Mouse (Mus musculus) retina, postnatal 7 days (tissue): ENCODE results near the gene Rassf3.

ENCODE experiments used
- DNase-seq: peaks from one replicate; pipeline ENCODE4 v3.0.0-alpha.2; 2012; ENCODE audit warnings: low read depth, low spot score

Rassf3 gene

DNA sequence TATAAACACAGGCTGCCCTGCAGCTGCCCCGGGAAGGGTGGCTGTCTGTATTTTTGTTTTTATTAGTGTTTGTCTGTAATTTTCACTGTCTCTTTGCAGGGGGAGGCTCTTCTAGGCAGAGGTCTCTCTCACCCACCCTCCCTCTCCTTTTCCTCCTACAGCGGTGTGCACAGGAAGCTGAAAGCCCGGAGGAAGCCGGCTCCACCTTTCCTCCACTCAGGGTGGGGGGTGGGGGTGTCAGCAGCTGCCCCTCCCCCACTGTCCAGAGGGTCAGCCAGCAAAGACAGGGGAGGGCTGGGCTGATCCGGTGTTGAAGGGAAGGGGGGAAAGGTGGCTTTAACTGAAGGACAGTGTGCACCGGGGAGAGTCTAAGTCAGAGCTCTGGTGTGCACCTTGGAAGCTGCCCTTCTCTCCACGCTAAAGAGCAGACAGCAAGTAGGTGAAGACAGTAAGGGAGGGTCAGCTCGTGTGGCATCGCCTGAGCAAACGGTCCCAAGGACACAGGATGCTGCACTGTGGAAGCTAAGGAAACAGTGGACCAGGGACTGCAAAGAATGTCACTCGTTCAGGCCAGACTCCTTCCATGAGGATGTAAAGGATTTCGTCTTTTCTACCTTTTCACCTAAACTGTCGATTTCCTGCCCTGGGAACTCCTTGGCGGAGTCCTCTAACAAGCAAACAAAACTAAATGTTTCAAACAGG, 46.0 kb downstream of the Rassf3 start:
- no peak for DNase-seq

DNA sequence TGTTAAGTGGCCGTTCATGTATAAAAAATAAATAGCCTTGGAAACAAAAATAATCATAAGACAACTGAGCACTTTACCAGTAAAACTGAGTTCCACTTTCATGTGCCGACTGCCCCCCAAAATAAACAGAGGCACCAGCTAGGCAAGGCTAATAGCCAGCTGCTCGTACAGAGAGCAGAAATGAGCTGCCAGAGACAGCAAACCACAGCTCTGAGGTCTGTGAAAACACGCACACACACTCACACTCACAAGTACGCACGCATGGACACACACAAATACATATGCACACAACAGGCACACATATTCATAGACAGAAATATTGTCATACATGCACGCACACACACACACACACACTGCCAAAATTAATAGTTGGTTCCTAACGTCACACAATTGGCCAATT, 46.6 kb downstream of the Rassf3 start:
- no peak for DNase-seq

DNA sequence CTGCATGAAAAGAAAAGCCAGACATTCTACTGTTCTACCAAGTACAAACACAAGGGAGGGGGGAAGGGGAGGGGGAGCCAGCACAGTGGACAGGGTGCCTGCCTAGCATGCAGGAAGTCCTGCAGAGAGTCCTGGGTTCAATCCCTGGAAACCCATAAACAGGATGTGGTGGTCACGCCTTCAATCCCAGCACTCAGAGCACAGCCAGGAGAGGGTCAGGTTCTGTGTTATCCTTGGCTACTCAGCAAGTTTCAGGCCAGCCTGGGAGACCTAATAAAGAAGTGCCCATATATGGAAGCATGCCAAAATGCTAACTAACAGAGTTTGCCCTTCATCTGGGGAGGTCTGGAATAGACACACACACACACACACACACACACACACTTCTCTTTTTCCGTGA, 47.1 kb downstream of the Rassf3 start:
- DNase-seq, result no peak

DNA sequence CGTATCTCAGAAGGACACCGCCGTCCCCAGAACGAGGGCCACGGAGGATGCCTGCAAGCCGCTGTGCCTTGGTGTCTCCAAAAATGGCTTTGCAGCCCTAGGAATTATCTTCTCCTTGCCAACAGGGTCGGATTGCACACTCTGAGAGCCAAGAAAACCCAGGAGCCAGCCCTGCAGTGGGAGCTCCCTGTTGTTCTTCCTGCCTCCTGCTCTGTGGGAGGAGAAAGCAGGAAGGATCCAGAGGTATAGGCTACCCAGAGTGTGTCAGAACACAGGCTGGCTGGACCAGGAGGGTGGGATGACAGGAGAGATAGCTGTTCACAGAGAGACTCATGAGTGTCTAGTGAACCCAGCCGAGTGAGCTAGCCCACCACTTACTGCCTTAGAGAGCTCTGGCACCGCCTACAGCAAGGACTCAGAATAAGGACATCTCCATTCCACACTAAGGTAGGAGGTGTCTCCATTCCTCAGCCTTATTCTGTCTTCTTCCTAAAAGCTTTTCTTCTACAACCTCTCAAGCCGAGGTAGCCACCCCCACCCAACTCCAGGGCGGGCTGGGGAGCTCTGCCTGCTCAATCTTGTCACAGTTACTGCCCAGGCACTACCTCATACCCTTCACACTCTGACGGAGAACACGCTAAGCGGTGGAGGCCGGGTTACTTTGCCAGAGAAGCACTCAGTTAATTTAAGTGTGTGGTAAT, 48.0 kb downstream of the Rassf3 start:
- no peak for DNase-seq

DNA sequence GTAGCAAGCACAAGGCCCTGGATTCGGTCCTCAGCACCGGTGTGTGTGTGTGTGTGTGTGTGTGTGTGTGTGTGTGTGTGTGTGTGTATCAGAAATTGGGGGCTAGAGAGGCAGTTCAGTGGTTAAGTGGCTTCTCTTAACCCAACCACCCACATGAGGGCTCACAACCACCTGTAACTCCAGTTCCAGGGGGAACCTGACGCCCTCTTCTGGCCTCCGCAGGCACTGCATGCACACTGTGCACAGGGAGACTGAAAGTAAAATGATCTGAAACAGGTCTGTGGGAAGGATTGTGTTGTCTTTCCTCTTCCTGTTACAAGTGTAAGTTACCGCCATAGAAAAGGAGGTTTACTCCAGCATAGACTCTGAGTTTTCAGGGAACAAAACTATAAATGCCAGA, 49.0 kb downstream of the Rassf3 start:
- DNase-seq, result no peak

DNA sequence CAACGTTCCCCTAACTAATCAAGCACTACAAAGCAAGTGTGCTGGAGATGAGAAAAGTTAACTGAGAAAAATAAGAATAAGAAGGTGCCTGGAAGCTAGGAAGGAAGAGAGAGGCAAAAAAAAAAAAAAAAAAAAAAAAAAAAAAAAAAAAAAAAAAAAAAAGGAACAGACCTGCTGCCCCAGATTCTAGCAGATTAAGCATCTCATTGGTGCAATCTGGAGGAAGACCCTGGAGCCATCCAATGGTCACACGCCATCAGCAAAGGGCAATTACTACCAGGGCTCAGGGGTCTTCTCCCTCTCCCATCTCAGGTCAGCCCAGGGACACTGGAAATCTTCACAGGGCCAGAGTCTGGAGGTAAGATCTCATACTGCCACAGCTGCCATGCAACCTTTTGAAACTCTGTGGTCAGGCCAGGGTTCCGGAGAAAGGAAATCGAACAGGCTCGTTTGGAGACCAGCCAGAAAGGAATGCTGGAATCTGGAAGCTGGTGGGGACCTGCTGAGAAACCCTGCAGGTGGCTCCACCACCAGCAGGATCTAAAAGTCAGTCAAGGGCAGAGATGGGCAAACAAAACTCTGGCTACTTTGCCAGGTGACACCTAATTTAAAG, 49.6 kb downstream of the Rassf3 start:
- no peak for DNase-seq

DNA sequence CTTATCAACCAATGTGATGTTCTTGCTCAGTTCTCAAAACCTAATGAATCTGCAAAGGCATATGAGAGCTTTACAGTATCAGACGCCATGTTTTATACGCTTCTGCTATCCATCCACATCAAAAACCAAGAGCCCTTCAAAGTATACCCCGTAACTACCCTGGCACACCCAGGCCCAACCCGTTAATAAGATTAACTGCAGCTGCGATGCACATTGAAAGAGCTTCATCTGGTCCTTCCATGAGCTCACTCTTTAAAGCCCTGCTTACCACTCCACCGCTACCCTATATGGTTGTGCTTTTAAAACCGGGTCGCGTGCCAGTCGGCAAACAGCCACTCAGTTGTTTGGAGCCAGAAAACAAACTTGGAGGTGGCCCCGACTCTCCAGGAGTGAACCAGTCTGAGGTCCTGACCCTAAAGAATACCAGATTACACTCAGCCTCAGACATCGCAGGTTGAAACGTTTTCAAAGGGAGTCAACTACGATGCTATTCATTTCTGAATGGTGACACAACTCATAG, 50.6 kb downstream of the Rassf3 start:
- no peak for DNase-seq

DNA sequence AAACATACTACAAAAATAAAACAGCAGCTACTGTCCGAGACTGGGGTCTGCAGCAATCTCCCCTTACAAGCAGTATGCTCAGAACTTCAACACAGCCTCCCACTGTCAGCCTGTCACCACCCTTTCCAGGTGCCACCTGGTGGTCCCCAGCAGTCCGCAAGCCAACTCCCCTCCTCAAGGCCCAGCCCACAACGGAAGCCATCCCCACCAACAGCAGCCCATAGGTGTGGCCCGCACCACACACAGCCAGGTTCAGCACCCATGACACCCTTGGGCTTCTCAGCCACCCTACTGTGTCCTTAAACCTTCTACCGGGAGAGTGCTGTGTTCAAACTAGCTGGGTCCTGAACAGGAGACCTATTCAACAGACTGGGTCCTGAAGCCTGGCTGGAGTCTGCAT, 51.1 kb downstream of the Rassf3 start:
- no peak for DNase-seq

DNA sequence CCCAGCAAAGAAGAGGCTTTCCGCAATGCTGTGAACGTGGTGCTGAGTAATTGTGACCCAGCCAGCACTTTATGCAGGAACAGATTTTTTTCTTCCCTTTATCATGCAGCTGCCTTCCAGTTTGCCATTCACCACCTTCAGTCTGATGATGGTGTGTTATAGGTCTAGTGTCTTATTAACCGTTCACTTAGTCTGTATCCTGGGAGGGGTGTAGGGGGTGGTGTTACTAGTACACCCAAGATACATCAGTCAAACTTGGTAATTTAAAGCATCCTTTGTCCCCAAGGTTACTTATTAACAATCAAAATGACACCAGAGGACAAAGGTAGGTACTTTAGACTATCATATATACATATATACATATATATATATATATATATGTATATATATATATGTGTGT, 51.7 kb downstream of the Rassf3 start:
- no peak for DNase-seq

DNA sequence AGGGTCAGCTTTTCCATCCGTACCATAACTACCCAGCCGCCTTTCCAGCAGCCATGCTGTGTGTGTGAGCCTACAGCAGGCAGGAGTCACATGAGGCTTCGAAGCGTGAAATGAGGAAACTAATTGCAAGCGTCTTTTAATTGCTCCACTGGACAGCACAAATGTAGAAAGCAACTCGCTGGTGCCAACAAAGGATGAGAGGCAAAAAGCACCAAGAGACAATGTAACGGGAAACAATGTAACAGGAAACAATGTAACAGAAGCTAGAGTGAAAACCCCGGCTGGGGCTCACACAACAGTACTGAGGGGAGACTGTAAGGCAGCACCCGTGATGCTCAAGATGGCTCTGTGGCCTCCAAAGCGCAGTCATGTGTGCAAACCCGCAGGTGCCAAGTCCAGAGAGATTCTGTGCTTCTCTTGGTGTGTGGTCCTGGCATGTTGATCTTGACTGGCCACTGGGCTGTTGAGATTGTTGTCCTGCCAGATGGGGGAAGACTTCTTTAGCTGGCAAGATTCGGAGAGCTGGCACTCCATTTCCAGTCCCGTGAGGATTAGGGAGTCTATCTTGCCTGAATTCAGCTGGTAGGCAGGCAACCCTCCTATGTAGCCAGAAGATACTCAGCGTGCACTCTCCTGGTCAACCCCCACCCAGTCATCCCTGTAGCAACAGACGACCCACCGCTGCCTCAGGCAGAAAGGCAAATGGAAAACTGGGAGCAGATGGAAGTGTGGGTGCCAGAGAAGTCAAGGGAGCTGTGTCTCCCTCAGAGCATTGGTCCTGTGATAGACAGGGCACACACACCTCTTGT, 52.4 kb downstream of the Rassf3 start:
- no peak for DNase-seq

DNA sequence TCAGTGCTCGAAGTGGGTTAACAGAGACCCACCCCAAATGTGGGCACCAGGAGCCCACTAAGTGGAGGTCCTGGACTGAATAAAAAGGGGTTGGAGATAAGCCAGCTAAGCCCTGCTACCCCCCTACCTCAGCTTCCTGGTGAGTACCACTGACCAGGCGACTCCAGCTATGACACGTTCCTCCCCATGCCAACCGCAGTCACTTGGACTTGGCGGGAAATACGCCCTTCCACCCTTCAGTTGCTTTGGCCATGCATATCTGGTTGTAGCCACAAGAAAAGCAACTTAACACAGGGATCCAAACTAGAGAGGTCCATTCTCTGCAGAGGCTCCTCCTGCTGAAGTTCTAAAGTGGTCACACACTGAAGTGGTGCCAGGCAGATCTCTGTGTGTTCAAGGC, 53.9 kb downstream of the Rassf3 start:
- DNase-seq, result no peak

DNA sequence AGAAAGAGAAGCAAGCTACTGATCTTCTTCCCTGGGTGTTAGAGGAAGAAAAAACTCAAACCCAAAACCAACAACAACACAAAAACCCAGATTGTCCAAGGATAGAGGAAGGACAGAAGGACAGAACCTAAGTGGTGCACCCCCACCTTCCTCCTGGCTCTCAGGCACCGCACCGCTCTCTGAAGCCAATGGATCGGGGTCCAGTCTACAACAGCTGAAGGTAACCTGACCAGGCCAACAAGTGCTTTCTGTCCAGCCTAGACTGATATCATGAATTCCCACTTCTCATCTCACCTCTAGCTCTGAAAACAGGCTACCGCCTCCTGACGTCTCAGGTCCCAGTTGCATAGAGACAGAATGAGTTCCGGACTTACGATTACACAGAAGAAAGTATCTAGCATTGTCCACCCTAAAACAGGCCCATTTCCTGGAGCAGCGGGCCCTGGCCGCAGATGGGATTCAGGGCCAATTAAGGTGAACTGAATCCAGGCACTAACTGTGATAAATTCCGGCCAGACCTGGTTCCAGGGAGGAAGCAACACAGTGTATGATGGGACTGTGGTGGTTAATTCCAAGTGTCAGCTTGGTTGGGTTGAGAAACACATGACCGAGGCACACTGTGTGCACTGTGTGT, 54.4 kb downstream of the Rassf3 start:
- no peak for DNase-seq

DNA sequence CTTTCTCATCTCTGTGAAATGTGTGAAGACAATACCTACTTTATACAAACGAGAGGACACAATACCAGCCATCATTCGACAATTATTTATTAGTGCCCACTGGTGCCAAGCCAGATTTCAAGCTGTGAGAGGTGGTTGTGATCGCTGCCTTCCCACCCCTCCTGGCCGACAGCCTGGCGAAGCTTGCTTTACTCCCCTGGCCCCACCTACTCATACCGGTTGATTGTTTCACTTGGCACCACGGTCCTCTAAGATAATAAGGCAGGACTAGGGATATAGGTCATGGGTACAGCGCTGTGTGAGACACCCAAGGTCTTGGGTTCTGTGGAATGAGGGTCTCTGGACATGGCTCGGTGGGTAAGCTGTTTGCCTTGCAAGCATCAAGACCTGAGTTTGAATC, 55.1 kb downstream of the Rassf3 start:
- DNase-seq, result no peak

DNA sequence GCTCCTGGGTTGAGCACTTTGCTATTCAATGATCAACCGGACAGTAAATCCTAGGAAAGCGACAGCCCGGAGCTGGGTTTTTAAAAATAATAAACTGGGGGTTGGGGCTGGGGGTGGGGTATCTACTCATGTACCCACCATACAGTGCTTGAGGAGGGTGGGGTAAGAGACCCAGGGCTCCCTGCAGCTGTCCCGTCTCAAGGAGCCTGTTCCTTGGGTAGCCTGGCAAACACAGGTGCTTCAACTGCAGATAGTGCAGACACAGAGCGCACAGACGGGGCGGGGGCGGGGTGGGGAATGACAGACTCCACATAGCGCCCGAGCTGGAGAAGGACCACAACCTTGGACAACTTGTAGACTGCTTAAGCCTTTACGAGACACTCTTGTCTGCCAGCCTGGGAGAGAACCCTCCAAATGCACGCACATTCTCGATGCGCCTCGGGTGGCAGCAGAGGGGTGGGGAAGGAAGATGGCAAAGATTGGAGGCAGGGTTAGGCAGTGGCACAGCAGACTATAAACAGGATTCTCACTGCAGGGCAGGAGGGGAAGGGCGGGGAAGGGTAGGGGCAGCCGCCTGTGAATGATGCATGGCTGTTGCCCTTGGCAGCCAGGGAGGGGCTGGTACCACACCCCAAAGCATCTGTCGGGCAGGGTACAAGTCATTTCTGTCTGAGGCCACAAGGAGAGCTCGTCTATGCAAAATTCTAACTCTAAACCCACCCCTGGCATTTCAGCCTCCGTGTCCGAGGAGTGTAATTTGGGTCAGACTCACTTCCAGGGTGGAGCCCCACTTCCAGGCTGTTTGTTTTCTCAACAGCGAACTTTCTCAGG, 56.3 kb downstream of the Rassf3 start:
- DNase-seq, result no peak

DNA sequence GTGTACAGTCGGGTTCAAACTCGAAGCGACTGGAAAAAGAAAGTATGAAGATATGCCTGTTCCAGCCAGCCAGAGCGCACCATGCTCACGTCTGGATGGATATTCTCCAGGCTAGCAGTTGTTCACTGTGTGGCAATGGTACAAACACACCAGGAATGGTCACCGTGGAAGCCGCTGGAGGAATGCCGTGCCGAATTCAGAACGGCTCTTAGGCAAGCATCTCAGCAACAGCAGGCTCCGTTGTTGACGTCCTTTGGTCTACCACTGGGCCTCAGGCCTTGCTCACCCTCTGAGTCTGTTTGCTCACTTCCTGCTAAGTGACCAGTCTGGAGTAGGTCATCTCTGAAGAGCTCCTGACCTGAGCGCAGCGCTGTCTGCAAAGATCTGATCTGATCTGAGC, 57.3 kb downstream of the Rassf3 start:
- DNase-seq, result no peak

DNA sequence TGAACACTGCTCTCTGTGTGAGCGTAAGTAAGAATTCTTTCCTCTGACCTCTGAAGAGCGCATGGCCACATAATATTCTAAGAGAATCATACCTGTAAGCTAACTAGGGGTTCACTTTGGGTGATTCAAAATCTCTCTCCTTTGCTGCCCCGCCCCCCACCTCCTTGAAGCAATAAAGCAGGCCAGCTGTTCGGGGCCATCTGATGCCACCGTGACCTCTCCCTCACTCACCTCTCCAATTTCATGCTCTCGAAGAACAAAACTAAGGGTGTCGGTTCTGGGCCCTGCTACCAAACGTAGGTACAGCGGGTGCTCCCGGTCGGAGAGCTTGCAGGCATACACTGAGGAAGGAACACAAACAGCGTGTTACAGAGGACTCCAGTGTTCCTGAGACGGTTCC, 62.0 kb downstream of the Rassf3 start:
- no peak for DNase-seq

DNA sequence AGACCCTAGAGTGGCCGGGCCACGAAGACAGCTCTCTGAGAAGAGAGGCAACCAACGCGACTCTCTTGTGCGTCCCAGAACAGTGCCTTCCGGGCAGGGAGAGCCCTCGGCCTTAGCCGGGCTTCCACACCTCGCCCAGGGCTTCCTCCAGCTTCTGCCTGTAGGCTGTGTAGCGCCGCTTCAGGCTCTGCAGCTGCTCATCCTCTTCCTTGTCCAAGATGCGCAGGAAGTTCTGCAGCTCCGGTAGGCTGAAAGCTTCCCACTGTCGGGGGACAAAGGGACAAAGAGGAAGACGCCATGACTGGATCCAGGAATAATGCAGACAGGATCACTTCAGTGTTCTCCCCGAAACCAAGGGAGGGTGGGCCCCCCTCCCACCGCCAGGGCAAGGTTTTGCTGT, 63.3 kb downstream of the Rassf3 start:
- no peak for DNase-seq

DNA sequence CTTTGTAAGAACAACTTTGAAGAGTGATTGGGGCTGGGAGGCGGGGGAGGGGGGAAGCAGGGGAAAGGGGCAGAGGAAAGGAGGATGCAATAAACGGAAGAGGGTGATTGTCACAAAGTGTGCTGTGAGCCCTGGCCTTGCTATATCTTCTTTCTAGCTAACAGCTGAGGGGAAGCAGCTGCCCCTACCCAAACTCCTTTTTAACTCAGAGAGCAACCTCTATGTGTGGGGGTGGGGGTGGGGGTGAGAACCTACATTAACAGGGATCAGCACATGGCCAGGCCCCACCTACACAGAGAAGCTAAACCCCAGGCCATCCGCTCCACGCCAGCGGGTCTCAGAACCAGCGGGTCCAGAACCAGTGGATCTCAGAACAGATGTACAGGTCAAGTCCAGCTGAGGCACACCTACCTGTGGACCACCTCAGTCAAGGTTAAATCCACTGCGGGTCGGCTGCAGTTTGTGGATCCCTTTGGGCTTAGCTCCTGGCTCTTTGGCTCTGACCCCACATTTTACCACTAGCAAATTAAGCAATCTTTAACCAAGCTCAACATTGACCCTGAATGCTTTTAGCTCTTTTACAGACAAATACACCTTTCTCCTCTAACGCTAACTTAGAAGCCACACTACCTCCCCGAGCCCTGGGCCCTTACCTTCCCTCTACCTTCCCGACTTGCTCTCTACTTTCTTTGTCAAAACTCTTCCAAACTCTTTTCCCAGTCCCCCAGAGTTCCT, 64.3 kb downstream of the Rassf3 start:
- no peak for DNase-seq

DNA sequence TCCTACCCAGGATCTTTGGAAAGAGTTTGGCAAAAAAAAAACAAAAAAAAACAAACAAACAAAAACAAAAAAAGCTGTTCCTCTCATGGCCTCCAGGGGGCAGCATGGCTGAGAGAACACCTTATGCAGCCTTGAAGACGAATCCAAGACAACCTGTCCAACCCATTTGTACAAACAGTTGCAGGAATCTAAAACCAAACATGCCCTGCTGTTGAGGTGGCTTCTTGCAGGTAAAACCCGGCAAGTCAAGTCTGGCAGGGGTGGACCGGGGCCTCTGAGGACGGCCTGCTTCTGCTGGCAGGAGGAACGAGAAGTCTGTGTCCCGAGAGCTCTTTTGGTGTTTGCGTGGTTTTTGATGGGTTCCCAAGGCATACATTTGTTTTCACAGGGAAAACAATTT, 66.4 kb downstream of the Rassf3 start:
- peak; percentile 59 for DNase-seq

DNA sequence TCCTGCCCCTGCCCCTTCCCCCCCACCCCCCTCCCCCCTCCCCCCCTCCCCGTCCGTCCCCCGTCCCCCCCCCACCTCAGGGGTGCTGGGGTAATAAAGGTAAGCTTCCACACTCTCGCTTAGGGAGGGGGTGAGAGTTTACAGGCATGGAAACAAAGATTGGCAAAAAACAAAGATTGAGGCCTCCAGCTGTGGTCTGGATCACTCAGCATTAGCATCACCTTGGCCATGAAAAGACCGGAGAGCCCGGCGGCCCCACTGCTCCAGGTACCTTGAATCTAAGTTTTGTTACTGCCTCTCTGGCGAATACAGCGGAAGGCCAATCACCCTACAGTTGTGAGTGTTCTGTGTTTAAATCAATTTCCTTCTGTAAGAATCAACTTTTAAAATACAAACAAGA, 72.2 kb downstream of the Rassf3 start:
- no peak for DNase-seq
